ENCODE assay signal across 1 mouse cellular context in genomic region chr17:45598891-45599290, GRCm38 (mm10).
TF ChIP-seq lines count a peak whose summit lies in the region.

No protein-coding gene starts in this region.

TF ChIP-seq in CH12.LX, 34 proteins besides CTCF, POLR2A, EP300 and RAD21:
- TF ChIP-seq JUN (IDR thresholded peaks at IDR 0.05; ENCODE audit: insufficient read depth, low read depth, low read length) (no peak), USF1 (IDR thresholded peaks at IDR 0.05; ENCODE audit: low read depth, low read length) (no peak), RCOR1 (conservative IDR thresholded peaks at IDR 0.05; ENCODE audit: low read depth, low read length) (no peak)
